Mouse (Mus musculus) megakaryocyte, embryonic 14.5 days (primary cell): ENCODE data around the gene Pnpla1.

ENCODE experiments used
- FLI1 ChIP-seq: IDR thresholded peaks from 2 replicates; pipeline ENCODE4 v1.6.1; 2012; ENCODE audit warnings: low read length, inconsistent platforms, mixed read lengths
- GATA1 ChIP-seq: IDR thresholded peaks from 3 replicates; pipeline ENCODE4 v1.6.1; 2012; ENCODE audit warnings: mixed read lengths, low read length, inconsistent platforms, borderline replicate concordance

- TF ChIP-seq GATA1 (no peak), FLI1 (no peak)
Observed at GRCm38 (mm10) chr17:28846974-28847617, 11.1 kb upstream of the Pnpla1 start.
